Mouse (Mus musculus) limb, embryonic 13.5 days (tissue): ENCODE data around the gene Megf9. TPM values are rescaled to one million over a fixed set of nuclear protein-coding genes. Genes with fewer than 3 reads are reported as not detected.
A peak's percentile ranks its signal among the peaks of the same experiment; 100 is the strongest.

Source experiments
- ATAC-seq: fragments of 200-750 bp; cut with Nextera tagmentation; 2 replicates; pipeline ENCODE4 v1.8.0; 2017; ENCODE audit warnings: low read depth, moderate number of reproducible peaks, moderate TSS enrichment; ENCODE audit not compliant: low FRiP score
- H3K27ac ChIP-seq: fragments of 300-500 bp; sonication (generic); 2 replicates; pipeline ENCODE4 v1.5.1; 2015; ENCODE audit warnings: inconsistent platforms, mild to moderate bottlenecking, moderate library complexity
- H3K27me3 ChIP-seq: fragments of 300-500 bp; sonication (generic); 2 replicates; pipeline ENCODE4 v1.6.1; 2015; ENCODE audit warnings: mild to moderate bottlenecking, inconsistent platforms
- H3K36me3 ChIP-seq: fragments of 300-500 bp; sonication (generic); 2 replicates; pipeline ENCODE4 v1.6.1; 2015; ENCODE audit warnings: inconsistent platforms, mild to moderate bottlenecking, moderate library complexity
- H3K4me1 ChIP-seq: fragments of 300-500 bp; sonication (generic); 2 replicates; pipeline ENCODE4 v1.6.1; 2015; ENCODE audit warnings: inconsistent platforms
- H3K4me2 ChIP-seq: fragments of 300-500 bp; sonication (generic); replicated peaks from 2 replicates; pipeline ENCODE4 v1.6.1; 2015; ENCODE audit warnings: inconsistent platforms, mild to moderate bottlenecking, moderate library complexity
- H3K4me3 ChIP-seq: fragments of 300-500 bp; sonication (generic); 2 replicates; pipeline ENCODE4 v1.5.1; 2015; ENCODE audit warnings: moderate library complexity, mild to moderate bottlenecking, inconsistent platforms
- H3K9ac ChIP-seq: fragments of 300-500 bp; sonication (generic); 2 replicates; pipeline ENCODE4 v1.6.1; 2015; ENCODE audit warnings: mild to moderate bottlenecking, inconsistent platforms
- H3K9me3 ChIP-seq: fragments of 300-500 bp; sonication (generic); 2 replicates; pipeline ENCODE4 v1.6.1; 2016; ENCODE audit warnings: inconsistent platforms
- WGBS: fragments of 180-500 bp; shearing (Covaris S2); methylation state at CpG from one replicate; pipeline ENCODE4 v1.1.7; 2015; 5-methylcytosine and 5-hydroxymethylcytosine counted together
- polyA plus RNA-seq: library from polyadenylated mRNA; unstranded; fragments of >200 nt; fragmentation: Nextera tagmentation; extraction: Ambion mirVana; gene quantifications from 2 replicates; pipeline ENCODE4 v1.2.1, GENCODE M21; 2015

Megf9 gene
- polyA plus RNA-seq, 1 experiment from 2014 or later, result 11.8 TPM

DNA sequence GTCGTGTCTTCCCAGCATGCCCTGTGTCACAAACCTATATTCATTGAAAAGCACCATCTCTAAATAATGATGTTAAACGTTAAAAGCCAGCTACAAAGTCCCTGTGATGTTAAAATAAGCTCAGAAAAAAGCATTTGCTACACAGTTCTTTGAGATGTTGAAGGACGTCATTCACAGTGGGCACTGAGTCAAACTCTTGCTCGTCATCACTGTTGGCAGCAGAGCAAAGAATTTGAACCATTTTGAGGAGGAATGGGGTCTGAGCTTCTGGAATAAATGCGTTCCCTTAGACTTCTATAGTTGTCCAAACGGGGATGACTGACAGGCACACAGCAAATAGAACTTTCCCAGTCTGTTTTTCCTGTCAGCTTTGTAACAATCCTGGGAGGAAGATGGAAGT lies 5.9 kb upstream of the Megf9 start:
- no peak for ATAC-seq

DNA sequence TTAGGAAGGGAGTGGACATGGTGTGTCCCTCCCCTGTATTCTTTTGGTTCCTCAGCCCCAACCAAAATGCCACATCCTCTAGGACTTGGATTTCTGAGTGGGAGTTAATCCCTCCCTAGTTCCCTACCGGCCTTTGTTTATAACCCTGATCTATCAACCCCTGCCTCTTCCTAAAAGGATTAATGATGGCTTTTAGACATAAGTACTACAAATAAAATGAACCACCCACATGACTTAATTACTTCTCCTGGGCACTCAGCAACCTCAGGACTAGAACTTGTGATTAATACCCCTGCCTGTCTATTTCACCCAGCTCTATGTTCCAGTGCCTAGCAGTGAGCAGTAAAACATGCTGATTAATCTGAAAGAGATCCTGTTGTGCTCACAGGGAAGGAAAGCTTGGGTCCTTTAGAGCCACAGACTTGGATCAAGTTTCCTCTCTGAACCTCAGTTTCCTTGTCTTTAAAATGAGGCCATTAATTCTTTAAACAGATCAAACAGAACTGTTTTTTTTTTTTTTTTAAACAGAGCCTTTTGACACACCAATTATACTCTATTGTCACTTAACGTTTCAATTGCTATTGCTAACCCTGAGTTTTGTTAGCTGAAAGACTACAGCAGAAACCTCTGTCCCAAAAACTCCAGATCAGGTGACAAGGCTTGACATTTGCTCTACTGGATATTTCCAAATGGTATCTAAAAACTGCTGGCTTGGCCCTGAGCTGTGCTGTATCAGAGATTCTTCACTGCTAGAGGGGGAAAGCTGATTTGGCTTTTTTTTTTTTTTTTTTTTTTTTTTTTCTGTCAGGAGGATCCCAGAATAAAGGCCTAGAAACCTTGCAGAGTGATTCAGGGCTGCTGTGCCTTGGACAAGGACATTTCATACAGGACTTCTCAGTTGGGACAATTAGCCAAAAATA lies 2.1 kb upstream of the Megf9 start:
- no peak overlapping the region for H3K9ac ChIP-seq
- no peak overlapping the region for H3K27ac ChIP-seq
- H3K9me3 ChIP-seq, result no peaks in the 10 kb centered on the region
- peaks cover 29% of the 10 kb centered on the region for H3K4me1 ChIP-seq
- WGBS, result 10% methylated on average over 2 of the region's 2 CpGs
- ATAC-seq, result no peak
- H3K4me2 ChIP-seq, result peak overlapping the region; percentile 80; the same call in 1 of the 2 replicates
- H3K4me3 ChIP-seq, result no peak overlapping the region
- no peaks in the 10 kb centered on the region for H3K36me3 ChIP-seq
- no peaks in the 10 kb centered on the region for H3K27me3 ChIP-seq

More for the DNA sequence above, 5.9 kb upstream of the Megf9 start:
- no peaks in the 10 kb centered on the region for H3K36me3 ChIP-seq
- 73% methylated on average over 6 of the region's 6 CpGs for WGBS
- H3K9ac ChIP-seq, result no peak overlapping the region
- H3K4me1 ChIP-seq, result peaks cover 11% of the 10 kb centered on the region
- H3K9me3 ChIP-seq, result no peaks in the 10 kb centered on the region
- no peak overlapping the region for H3K4me2 ChIP-seq
- no peak overlapping the region for H3K27ac ChIP-seq
- H3K27me3 ChIP-seq, result no peaks in the 10 kb centered on the region
- H3K4me3 ChIP-seq, result no peak overlapping the region

DNA sequence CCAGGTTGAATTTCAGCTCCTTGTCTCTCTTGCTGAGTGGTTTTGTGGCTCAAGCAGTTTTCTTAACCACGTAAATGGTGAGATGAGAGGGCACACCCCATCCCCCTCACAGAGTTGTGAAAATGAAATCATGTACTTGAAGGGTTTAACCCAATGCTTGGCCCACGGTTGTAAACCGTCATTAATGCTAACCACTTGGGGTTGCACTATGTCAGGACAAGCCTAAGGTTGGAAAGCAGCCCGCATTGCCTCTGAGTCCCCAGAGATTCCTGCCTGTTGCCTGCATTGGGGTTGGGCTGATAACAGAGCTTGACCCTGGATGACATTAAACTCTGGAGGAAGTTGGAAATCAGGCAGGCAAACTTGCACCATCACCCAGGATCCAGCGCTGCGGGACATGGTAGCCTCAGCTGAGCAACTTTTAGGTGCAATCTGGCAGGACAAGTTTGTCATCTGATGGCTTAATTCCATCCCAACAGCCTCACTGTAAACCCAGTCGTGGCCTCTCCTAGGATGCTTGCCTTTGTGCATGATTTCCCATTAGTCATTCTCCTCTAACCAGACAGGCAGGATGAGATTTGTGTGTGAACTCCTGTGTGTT lies 1.0 kb upstream of the Megf9 start:
- Histone ChIP-seq H3K4me1 (peaks cover 33% of the 10 kb centered on the region), H3K4me3 (peak overlapping the region; percentile 89), H3K27ac (peak overlapping the region; percentile 97), H3K36me3 (no peaks in the 10 kb centered on the region), H3K27me3 (no peaks in the 10 kb centered on the region), H3K4me2 (peak overlapping the region; percentile 80), H3K9ac (peak overlapping the region; percentile 95), H3K9me3 (no peaks in the 10 kb centered on the region)
- WGBS, result 11% methylated on average over 7 of the region's 7 CpGs
- ATAC-seq, result no peak

DNA sequence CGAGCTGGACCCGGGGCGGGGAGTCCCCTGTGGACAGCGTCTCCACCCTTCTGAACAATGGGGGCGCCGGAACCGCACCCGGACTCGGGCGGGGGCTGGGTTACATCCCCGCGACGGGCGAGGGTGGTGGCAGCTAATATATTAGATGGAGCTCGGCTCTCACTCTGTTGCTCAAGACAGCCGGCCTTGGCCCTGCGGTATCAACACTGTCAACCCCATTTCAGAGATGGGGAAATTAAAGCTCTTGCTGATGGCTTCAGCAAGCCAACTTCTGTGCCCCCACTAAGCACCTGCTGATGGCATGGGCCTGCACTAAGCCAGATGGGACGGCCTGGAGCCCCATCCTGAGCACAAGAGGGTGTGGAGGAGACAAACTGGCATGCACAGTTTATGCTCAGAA lies 494 bp upstream of the Megf9 start:
- ATAC-seq, result peak; percentile 66
- peaks cover 33% of the 10 kb centered on the region for H3K4me1 ChIP-seq
- peak overlapping the region; percentile 95 for H3K9ac ChIP-seq
- 1% methylated on average over 18 of the region's 18 CpGs for WGBS
- no peaks in the 10 kb centered on the region for H3K27me3 ChIP-seq
- peak overlapping the region; percentile 89 for H3K4me3 ChIP-seq
- H3K27ac ChIP-seq, result peak overlapping the region; percentile 97
- no peaks in the 10 kb centered on the region for H3K9me3 ChIP-seq
- peak overlapping the region; percentile 80 for H3K4me2 ChIP-seq
- H3K36me3 ChIP-seq, result no peaks in the 10 kb centered on the region

DNA sequence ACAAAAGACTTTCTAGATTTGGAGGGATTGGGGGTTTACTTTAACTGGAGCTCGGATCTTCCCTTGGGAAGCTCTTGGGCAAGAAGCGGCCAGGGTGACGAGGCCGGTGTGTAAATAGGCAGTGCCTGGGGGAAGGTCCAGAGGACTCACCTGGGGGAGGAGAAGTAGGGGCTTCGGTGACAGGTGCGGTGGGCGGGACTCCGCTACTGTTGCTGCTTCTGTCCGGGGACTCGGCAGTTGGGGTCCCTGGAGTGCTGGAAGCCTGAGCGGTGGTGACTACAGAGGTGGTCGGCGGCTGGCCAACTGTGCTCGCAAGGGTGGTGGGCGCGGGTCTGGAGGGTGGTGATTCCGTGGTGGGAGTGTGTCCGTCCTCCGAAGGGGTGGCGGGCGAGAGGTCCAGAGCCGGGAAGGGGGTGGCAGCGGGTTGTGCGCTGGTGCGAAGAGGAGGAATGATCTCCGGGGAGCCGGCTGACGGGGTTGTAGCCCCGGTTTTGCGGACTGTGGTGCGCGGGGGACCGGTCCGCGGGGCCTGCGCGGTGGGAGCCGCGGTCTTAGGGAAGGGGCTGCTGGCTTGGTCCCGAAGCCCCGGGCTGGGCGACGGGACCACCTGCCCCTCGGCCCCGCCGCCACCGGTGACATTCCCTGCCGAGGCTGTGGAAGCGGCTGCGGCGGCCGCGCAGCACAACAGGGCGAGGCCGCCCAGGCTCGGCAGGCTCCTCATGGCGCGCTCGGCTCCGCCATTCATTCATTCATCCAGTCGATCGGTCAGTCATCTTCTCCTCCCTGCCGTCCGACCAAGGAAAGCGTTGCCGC lies 511 bp downstream of the Megf9 start:
- under 1% methylated on average over 57 of the region's 66 CpGs for WGBS
- peak; percentile 52 for ATAC-seq
- Histone ChIP-seq H3K9me3 (no peaks in the 10 kb centered on the region), H3K4me3 (peak overlapping the region; percentile 89), H3K36me3 (no peaks in the 10 kb centered on the region), H3K9ac (peak overlapping the region; percentile 87), H3K4me1 (peaks cover 33% of the 10 kb centered on the region), H3K4me2 (peak overlapping the region; percentile 92), H3K27ac (no peak overlapping the region), H3K27me3 (no peaks in the 10 kb centered on the region)

DNA sequence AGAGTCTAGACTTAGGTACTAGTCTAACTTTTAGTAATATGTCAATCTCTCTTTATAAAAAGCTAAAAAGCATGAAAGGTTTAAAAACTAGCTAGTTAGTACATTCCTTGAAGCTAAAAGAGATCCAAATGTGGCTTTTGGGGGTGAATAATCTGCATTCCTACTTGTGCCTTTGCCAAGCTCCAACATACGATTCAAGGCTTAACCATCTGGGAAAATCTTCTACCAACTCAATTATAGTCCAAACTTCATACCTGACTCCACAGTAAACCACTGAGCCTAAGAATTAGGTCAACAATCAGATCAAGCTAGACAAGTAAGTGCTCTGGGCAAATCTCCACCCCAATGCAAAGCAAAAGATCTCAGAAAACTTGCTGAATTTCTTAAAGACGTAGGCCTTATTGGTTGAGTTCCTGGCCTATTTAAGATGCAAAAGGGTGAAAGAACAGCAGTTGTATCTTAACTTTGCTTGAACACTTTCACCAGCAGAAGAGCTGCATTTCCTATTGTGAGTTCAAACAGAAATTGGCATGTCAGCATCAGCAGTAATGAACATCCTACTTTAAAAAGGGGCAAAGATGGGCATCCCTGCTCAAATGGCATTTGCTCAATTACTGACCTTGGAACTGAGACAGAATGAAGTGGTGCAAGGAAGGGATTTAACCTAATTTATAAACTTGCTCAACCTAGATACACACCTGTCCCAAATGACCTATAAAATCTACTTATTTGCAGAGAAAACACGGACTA lies 1.6 kb downstream of the Megf9 start:
- Histone ChIP-seq H3K9ac (peak overlapping the region; percentile 87), H3K4me3 (peak overlapping the region; percentile 89), H3K4me2 (peak overlapping the region; percentile 92), H3K9me3 (no peaks in the 10 kb centered on the region), H3K36me3 (no peaks in the 10 kb centered on the region), H3K27ac (no peak overlapping the region), H3K4me1 (peaks cover 39% of the 10 kb centered on the region), H3K27me3 (no peaks in the 10 kb centered on the region)
- WGBS, result 37% methylated on average over 3 of the region's 3 CpGs
- no peak for ATAC-seq

DNA sequence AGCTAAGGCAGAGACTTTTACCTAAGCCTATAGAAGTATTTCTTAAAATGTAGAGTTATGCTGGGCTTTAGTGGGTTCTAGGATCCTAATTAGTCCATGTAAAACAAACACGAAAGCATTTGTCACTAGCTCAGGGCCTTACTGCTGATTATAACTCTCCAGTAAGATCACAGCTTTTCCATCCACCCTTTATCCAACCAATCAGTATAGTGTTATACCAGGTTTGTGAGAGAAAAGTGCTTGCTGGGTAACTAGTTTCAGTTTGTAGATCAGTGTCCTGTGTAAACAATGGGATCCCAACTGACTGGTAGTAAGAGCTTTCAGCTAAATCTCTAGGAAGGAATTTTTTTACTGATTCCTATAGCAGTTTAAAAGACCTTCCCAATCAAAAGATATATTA lies 3.8 kb downstream of the Megf9 start:
- Histone ChIP-seq H3K36me3 (no peaks in the 10 kb centered on the region), H3K9me3 (no peaks in the 10 kb centered on the region), H3K27ac (no peak overlapping the region), H3K4me2 (0 out of 2 replicates have a peak overlapping the region, but pooled peaks have one; percentile 1), H3K9ac (no peak overlapping the region), H3K4me3 (no peak overlapping the region), H3K27me3 (no peaks in the 10 kb centered on the region), H3K4me1 (peaks cover 31% of the 10 kb centered on the region)
- WGBS, result 74% methylated on average over 1 of the region's 1 CpGs
- no peak for ATAC-seq

DNA sequence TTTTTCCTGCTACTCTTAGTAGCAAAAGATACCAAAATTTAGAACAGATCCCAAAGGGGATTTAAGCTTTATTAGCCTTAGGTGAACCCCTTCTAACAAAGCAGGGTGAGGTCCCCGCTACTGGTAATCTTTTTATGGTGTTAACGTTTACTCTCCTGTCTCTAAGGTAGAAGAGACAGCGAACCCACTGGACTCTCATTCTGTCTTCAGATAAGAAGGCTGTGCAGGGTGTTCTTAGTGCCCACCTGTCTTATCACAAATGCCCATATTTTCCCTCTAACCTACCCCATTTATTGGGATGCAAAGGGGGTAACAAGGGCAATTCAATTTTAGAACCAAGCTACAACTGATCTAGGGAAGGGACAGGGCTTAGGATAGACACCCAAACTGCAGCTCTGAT lies 6.2 kb downstream of the Megf9 start:
- Histone ChIP-seq H3K9me3 (no peaks in the 10 kb centered on the region), H3K36me3 (no peaks in the 10 kb centered on the region), H3K4me1 (peaks cover 21% of the 10 kb centered on the region), H3K27ac (no peak overlapping the region), H3K9ac (no peak overlapping the region), H3K4me2 (no peak overlapping the region), H3K27me3 (no peaks in the 10 kb centered on the region), H3K4me3 (no peak overlapping the region)
- no peak for ATAC-seq
- WGBS, result 74% methylated on average over 3 of the region's 3 CpGs

DNA sequence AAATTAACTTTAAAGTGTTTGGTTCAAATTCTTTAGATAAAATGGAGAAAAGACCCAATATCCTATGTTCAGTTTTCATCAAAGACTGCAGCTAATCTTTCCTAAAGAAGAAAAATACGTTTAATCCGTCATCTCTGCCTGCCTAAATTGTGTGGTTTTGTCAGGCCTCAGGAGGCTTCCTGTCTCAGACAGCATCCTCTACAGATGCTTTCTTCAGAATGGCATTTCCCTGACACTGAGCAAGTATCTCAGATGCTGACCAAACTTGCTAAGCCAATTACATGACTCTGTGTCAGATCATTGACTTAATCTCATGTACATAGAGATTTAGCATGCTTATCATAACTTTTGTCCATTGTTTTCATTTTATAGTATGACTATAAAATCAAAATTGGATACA lies 11.4 kb downstream of the Megf9 start:
- no peak overlapping the region for H3K27ac ChIP-seq
- H3K4me3 ChIP-seq, result no peak overlapping the region
- no peaks in the 10 kb centered on the region for H3K36me3 ChIP-seq
- H3K4me2 ChIP-seq, result no peak overlapping the region
- WGBS, result 80% methylated on average over 2 of the region's 2 CpGs
- no peak overlapping the region for H3K9ac ChIP-seq
- ATAC-seq, result no peak
- no peaks in the 10 kb centered on the region for H3K4me1 ChIP-seq
- H3K9me3 ChIP-seq, result no peaks in the 10 kb centered on the region
- no peaks in the 10 kb centered on the region for H3K27me3 ChIP-seq

DNA sequence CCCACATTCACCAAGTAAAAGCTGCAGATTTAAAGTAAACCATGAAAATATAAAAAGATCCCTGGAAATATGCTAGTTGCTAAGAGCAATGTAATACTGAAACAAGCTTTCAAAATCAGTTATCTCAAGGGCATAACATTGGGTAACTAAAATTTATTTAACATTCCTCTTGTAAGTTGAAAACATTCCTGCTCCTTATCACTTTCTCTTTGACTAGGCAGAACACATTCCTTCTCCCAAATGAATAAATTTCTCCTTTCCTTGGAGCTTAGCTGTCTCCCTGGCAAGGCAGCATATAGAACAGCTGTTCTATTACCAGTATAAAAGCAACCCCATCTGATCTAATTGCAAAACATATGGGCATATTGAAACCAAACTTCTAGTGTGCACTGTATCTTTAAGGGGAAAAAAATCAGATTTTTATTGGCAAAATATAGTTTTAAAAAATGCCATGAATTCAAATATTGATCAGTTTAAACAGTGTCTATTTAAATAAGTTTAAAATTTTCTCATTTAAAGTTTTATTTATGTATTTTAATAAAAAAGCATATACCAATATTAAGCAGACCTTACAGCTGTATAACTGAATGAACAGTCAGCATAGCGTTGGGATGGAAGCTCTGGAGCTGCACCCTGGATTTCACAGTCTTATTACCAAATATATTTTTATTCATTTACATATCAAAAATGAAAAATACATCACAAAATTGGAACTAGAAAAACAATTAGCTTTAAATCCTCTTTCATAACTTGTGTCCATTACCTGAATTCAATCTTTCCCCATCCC lies 13.1 kb downstream of the Megf9 start:
- Histone ChIP-seq H3K9ac (no peak overlapping the region), H3K36me3 (no peaks in the 10 kb centered on the region), H3K4me2 (no peak overlapping the region), H3K9me3 (no peaks in the 10 kb centered on the region), H3K4me3 (no peak overlapping the region), H3K4me1 (no peaks in the 10 kb centered on the region), H3K27ac (no peak overlapping the region), H3K27me3 (no peaks in the 10 kb centered on the region)
- 79% methylated on average over 1 of the region's 1 CpGs for WGBS
- ATAC-seq, result no peak

DNA sequence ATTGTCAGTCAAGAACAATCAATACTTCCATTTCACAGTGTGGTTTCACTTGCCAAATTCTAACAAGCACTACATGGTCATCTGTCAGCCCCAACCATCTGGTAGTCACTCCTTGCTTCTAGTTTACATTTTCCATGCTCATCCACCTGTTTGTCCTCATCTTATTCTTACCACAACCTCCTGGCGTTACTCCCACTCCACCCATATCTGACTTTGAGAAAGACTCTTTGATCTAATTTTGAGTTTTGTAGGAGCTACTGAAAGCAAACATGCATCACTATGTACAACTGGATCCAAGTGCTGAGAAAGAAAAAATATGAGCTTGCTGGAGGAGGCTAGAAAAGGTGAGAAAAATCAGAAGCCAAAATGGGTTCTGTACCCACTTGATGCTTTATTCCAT lies 17.1 kb downstream of the Megf9 start:
- no peaks in the 10 kb centered on the region for H3K36me3 ChIP-seq
- ATAC-seq, result no peak
- no peak overlapping the region for H3K4me3 ChIP-seq
- WGBS, result 80% methylated on average over 1 of the region's 1 CpGs
- no peaks in the 10 kb centered on the region for H3K9me3 ChIP-seq
- no peaks in the 10 kb centered on the region for H3K27me3 ChIP-seq
- H3K9ac ChIP-seq, result no peak overlapping the region
- H3K4me2 ChIP-seq, result no peak overlapping the region
- no peaks in the 10 kb centered on the region for H3K4me1 ChIP-seq
- no peak overlapping the region for H3K27ac ChIP-seq
